Comparison of ENCODE assay signal across 9 mouse cellular contexts in genomic region chr2:35619532-35619931, GRCm38 (mm10).
DNase-seq lines count a peak whose midpoint lies in the region; ATAC-seq lines count a peak whose summit lies in the region.
"Had no signal": no experiment of that assay in that cellular context is flagged by ENCODE, and none has a peak within 500 bp of the region (broad histone marks: within the 10 kb centered on the region; RNA-seq: fewer than 3 reads in every experiment).

No protein-coding gene starts in this region.

- no peak overlapping the region for H3K4me2 ChIP-seq in hindbrain, embryonic 16.5 days (ENCODE audit: low read length)
- peak overlapping the region; percentile 56 for H3K4me2 ChIP-seq in heart, embryonic 12.5 days
- H3K4me2 ChIP-seq in liver, embryonic 12.5 days: no peak overlapping the region

- peaks cover 95% of the 10 kb centered on the region for H3K4me1 ChIP-seq in hindbrain, embryonic 10.5 days (replicated peaks)
- H3K4me1 ChIP-seq in hindbrain, embryonic 16.5 days (ENCODE audit: control insufficient read depth, insufficient read depth, low read depth, low read length): peaks cover 18% of the 10 kb centered on the region
- H3K4me1 ChIP-seq in heart, embryonic 12.5 days (replicated peaks): peaks cover 98% of the 10 kb centered on the region
- peaks cover 72% of the 10 kb centered on the region for H3K4me1 ChIP-seq in liver, embryonic 12.5 days

- no peaks in the 10 kb centered on the region for H3K27me3 ChIP-seq in hindbrain, embryonic 10.5 days (ENCODE audit: insufficient read depth, poor library complexity, severe bottlenecking)
- no peaks in the 10 kb centered on the region for H3K27me3 ChIP-seq in hindbrain, embryonic 16.5 days (replicated peaks; ENCODE audit: control insufficient read depth, insufficient read depth, low read length)
- H3K27me3 ChIP-seq in heart, embryonic 12.5 days (replicated peaks): no peaks in the 10 kb centered on the region
- H3K27me3 ChIP-seq in liver, embryonic 12.5 days (replicated peaks): peaks cover 44% of the 10 kb centered on the region
- H3K27me3 ChIP-seq: Patski had no signal

- 47% methylated on average over 2 of the region's 2 CpGs for WGBS in hindbrain, embryonic 10.5 days
- WGBS in hindbrain, embryonic 16.5 days: 42% methylated on average over 2 of the region's 2 CpGs
- WGBS in heart, embryonic 12.5 days: 33% methylated on average over 2 of the region's 2 CpGs
- WGBS in liver, embryonic 12.5 days (ENCODE audit: insufficient replicate concordance): 44% methylated on average over 2 of the region's 2 CpGs

- H3K9ac ChIP-seq in hindbrain, embryonic 16.5 days (ENCODE audit: low read depth, low read length): no peak overlapping the region
- H3K9ac ChIP-seq in heart, embryonic 12.5 days: peak overlapping the region; percentile 22
- H3K9ac ChIP-seq in liver, embryonic 12.5 days: no peak overlapping the region

- DNase-seq in hindbrain, embryonic 10.5 days (ENCODE audit: low spot score): no peak
- peak; percentile 75 to 78 for DNase-seq in cerebellum, postnatal 10 days
- no peak for DNase-seq in left cerebral cortex, adult 9 months (ENCODE audit: low spot score in 2 of 2)
- no peak for DNase-seq in right cerebral cortex, postnatal 10 days (ENCODE audit: low spot score in 2 of 2)

- ATAC-seq in hindbrain, embryonic 16.5 days: no peak
- ATAC-seq in heart, embryonic 12.5 days (ENCODE audit: insufficient number of reproducible peaks, low FRiP score): no peak
- ATAC-seq in liver, embryonic 12.5 days: no peak
- ATAC-seq in megakaryocyte progenitor cell, adult 5-6 weeks (replicated peaks; ENCODE audit: poor library complexity): no peak
- ATAC-seq: Patski had no signal

- H3K27ac ChIP-seq in hindbrain, embryonic 10.5 days: peak overlapping the region; percentile 86
- no peak overlapping the region for H3K27ac ChIP-seq in hindbrain, embryonic 16.5 days (ENCODE audit: low read depth, low read length)
- H3K27ac ChIP-seq in heart, embryonic 12.5 days (ENCODE audit: poor library complexity, severe bottlenecking): peak overlapping the region; percentile 80
- H3K27ac ChIP-seq in liver, embryonic 12.5 days: peak overlapping the region; percentile 55

- H3K4me3 ChIP-seq in hindbrain, embryonic 10.5 days: peak overlapping the region; percentile 42; the same call in 1 of the 2 replicates
- H3K4me3 ChIP-seq in hindbrain, embryonic 16.5 days (ENCODE audit: low read length): no peak overlapping the region
- H3K4me3 ChIP-seq in heart, embryonic 12.5 days: no peak overlapping the region
- H3K4me3 ChIP-seq in liver, embryonic 12.5 days: no peak overlapping the region

- no peaks in the 10 kb centered on the region for H3K9me3 ChIP-seq in hindbrain, embryonic 10.5 days
- H3K9me3 ChIP-seq in hindbrain, embryonic 16.5 days (ENCODE audit: control insufficient read depth, low read length): no peaks in the 10 kb centered on the region
- H3K9me3 ChIP-seq in heart, embryonic 12.5 days (replicated peaks): no peaks in the 10 kb centered on the region
- H3K9me3 ChIP-seq in liver, embryonic 12.5 days (replicated peaks): no peaks in the 10 kb centered on the region

- H3K36me3 ChIP-seq in hindbrain, embryonic 10.5 days: no peaks in the 10 kb centered on the region
- H3K36me3 ChIP-seq in hindbrain, embryonic 16.5 days (ENCODE audit: control insufficient read depth, insufficient read depth, low read length): no peaks in the 10 kb centered on the region
- no peaks in the 10 kb centered on the region for H3K36me3 ChIP-seq in heart, embryonic 12.5 days
- no peaks in the 10 kb centered on the region for H3K36me3 ChIP-seq in liver, embryonic 12.5 days

Comparison
In these comparisons a context has a peak if more than half of its experiments do, and no peak if none do; other contexts are left out.
1. DNase-seq: peak in cerebellum, postnatal 10 days (2 of 2); none in hindbrain, embryonic 10.5 days (single experiment), left cerebral cortex, adult 9 months (0 of 2) and right cerebral cortex, postnatal 10 days (0 of 2).